Mouse (Mus musculus) embryonic facial prominence, embryonic 12.5 days (tissue): Measurements from ENCODE around the gene Eid3. TPM values are rescaled to one million over a fixed set of nuclear protein-coding genes. Genes with fewer than 3 reads are reported as not detected.

Experiments used
- ATAC-seq: fragments of 200-750 bp; cut with Nextera tagmentation; 2 replicates; pipeline ENCODE4 v1.8.0; 2017; ENCODE audit not compliant: insufficient number of reproducible peaks, insufficient read depth, low FRiP score, low TSS enrichment
- H3K27ac ChIP-seq: fragments of 300-500 bp; sonication (generic); 2 replicates; pipeline ENCODE4 v1.5.1; 2016; ENCODE audit warnings: mild to moderate bottlenecking
- H3K27me3 ChIP-seq: fragments of 300-500 bp; sonication (generic); 2 replicates; pipeline ENCODE4 v1.6.1; 2016; ENCODE audit warnings: mild to moderate bottlenecking, moderate library complexity
- H3K36me3 ChIP-seq: fragments of 300-500 bp; sonication (generic); 2 replicates; pipeline ENCODE4 v1.6.1; 2016; ENCODE audit warnings: mild to moderate bottlenecking
- H3K4me1 ChIP-seq: fragments of 300-500 bp; sonication (generic); 2 replicates; pipeline ENCODE4 v1.6.1; 2016
- H3K4me2 ChIP-seq: fragments of 300-500 bp; sonication (generic); replicated peaks from 2 replicates; pipeline ENCODE4 v1.6.1; 2016; ENCODE audit warnings: mild to moderate bottlenecking, moderate library complexity
- H3K4me3 ChIP-seq: fragments of 300-500 bp; sonication (generic); 2 replicates; pipeline ENCODE4 v1.5.1; 2016; ENCODE audit warnings: mild to moderate bottlenecking
- H3K9ac ChIP-seq: fragments of 300-500 bp; sonication (generic); 2 replicates; pipeline ENCODE4 v1.6.1; 2016; ENCODE audit warnings: mild to moderate bottlenecking, moderate library complexity
- H3K9me3 ChIP-seq: fragments of 300-500 bp; sonication (generic); 2 replicates; pipeline ENCODE4 v1.6.1; 2016; ENCODE audit warnings: mild to moderate bottlenecking, moderate library complexity
- WGBS: fragments of 180-500 bp; shearing (Covaris S2); methylation state at CpG from one replicate; pipeline ENCODE4 v1.1.7; 2016; 5-methylcytosine and 5-hydroxymethylcytosine counted together
- polyA plus RNA-seq: library from polyadenylated mRNA; unstranded; fragments of >200 nt; fragmentation: Nextera tagmentation; extraction: Ambion mirVana; gene quantifications from 2 replicates; pipeline ENCODE4 v1.2.1, GENCODE M21; 2016

Gene Eid3
- polyA plus RNA-seq, 1 experiment from 2014 or later = 0.56 TPM

GRCm38 (mm10) chr10:82844731-82845130 lies 21.7 kb upstream of the Eid3 start:
- 0 out of 2 replicates have a peak, but pooled peaks cover 1% of the 10 kb centered on the region for H3K4me1 ChIP-seq
- no peaks in the 10 kb centered on the region for H3K36me3 ChIP-seq
- H3K9ac ChIP-seq = no peak overlapping the region
- H3K9me3 ChIP-seq = no peaks in the 10 kb centered on the region
- no peak overlapping the region for H3K27ac ChIP-seq
- no peak overlapping the region for H3K4me3 ChIP-seq
- H3K4me2 ChIP-seq = no peak overlapping the region
- 77% methylated on average over 8 of the region's 8 CpGs for WGBS
- ATAC-seq = no peak
- no peaks in the 10 kb centered on the region for H3K27me3 ChIP-seq

- no peak overlapping the region for H3K9ac ChIP-seq
- no peak overlapping the region for H3K4me2 ChIP-seq
- peaks cover 10% of the 10 kb centered on the region; the same call in 1 of the 2 replicates for H3K4me1 ChIP-seq
- H3K36me3 ChIP-seq = no peaks in the 10 kb centered on the region
- no peak for ATAC-seq
- H3K9me3 ChIP-seq = no peaks in the 10 kb centered on the region
- H3K4me3 ChIP-seq = no peak overlapping the region
- H3K27ac ChIP-seq = no peak overlapping the region
- WGBS = 78% methylated on average over 9 of the region's 9 CpGs
- H3K27me3 ChIP-seq = no peaks in the 10 kb centered on the region
These were observed 18.5 kb upstream of the Eid3 start for GRCm38 (mm10) chr10:82847821-82848459.

- Histone ChIP-seq H3K27ac (0 out of 2 replicates have a peak overlapping the region, but pooled peaks have one; percentile 17), H3K4me3 (no peak overlapping the region), H3K9me3 (no peaks in the 10 kb centered on the region), H3K4me2 (no peak overlapping the region), H3K27me3 (no peaks in the 10 kb centered on the region), H3K4me1 (peaks cover 10% of the 10 kb centered on the region; the same call in 1 of the 2 replicates), H3K36me3 (no peaks in the 10 kb centered on the region), H3K9ac (no peak overlapping the region)
- ATAC-seq = no peak
- 34% methylated on average over 16 of the region's 16 CpGs for WGBS
These were observed 16.6 kb upstream of the Eid3 start for GRCm38 (mm10) chr10:82849686-82850353.

GRCm38 (mm10) chr10:82850354-82850752 lies 16.1 kb upstream of the Eid3 start:
- no peak for ATAC-seq
- no peaks in the 10 kb centered on the region for H3K9me3 ChIP-seq
- H3K36me3 ChIP-seq = no peaks in the 10 kb centered on the region
- H3K27me3 ChIP-seq = no peaks in the 10 kb centered on the region
- no peak overlapping the region for H3K9ac ChIP-seq
- H3K4me2 ChIP-seq = no peak overlapping the region
- H3K4me3 ChIP-seq = no peak overlapping the region
- H3K27ac ChIP-seq = no peak overlapping the region
- H3K4me1 ChIP-seq = peaks cover 10% of the 10 kb centered on the region; the same call in 1 of the 2 replicates
- WGBS = 76% methylated on average over 5 of the region's 5 CpGs

- no peak for ATAC-seq
- no peak overlapping the region for H3K4me2 ChIP-seq
- H3K9ac ChIP-seq = no peak overlapping the region
- H3K9me3 ChIP-seq = no peaks in the 10 kb centered on the region
- H3K36me3 ChIP-seq = no peaks in the 10 kb centered on the region
- no peaks in the 10 kb centered on the region for H3K27me3 ChIP-seq
- 80% methylated on average over 6 of the region's 6 CpGs for WGBS
- H3K27ac ChIP-seq = no peak overlapping the region
- H3K4me3 ChIP-seq = no peak overlapping the region
- H3K4me1 ChIP-seq = peaks cover 10% of the 10 kb centered on the region; the same call in 1 of the 2 replicates
These were observed 14.7 kb upstream of the Eid3 start for GRCm38 (mm10) chr10:82851751-82852150.

- peak overlapping the region; percentile 76 for H3K4me2 ChIP-seq
These were observed 8.3 kb upstream of the Eid3 start for GRCm38 (mm10) chr10:82858032-82858680.

GRCm38 (mm10) chr10:82858691-82859532 lies 7.5 kb upstream of the Eid3 start:
- H3K4me1 ChIP-seq = peaks cover 28% of the 10 kb centered on the region
- H3K36me3 ChIP-seq = 0 out of 2 replicates have a peak, but pooled peaks cover 6% of the 10 kb centered on the region
- no peaks in the 10 kb centered on the region for H3K9me3 ChIP-seq
- H3K4me2 ChIP-seq = peak overlapping the region; percentile 76
- H3K9ac ChIP-seq = peak overlapping the region; percentile 64
- ATAC-seq = peak; percentile 70
- H3K27me3 ChIP-seq = no peaks in the 10 kb centered on the region
- under 1% methylated on average over 49 of the region's 49 CpGs for WGBS
- peak overlapping the region; percentile 87 for H3K27ac ChIP-seq
- H3K4me3 ChIP-seq = peak overlapping the region; percentile 70

More at GRCm38 (mm10) chr10:82858032-82858680, 8.3 kb upstream of the Eid3 start:
- Histone ChIP-seq H3K9me3 (no peaks in the 10 kb centered on the region), H3K36me3 (no peaks in the 10 kb centered on the region), H3K27ac (no peak overlapping the region), H3K27me3 (no peaks in the 10 kb centered on the region), H3K4me1 (peaks cover 20% of the 10 kb centered on the region), H3K9ac (no peak overlapping the region), H3K4me3 (peak overlapping the region; percentile 70)
- ATAC-seq = no peak
- WGBS = 41% methylated on average over 10 of the region's 10 CpGs

- H3K9ac ChIP-seq = peak overlapping the region; percentile 64
- H3K9me3 ChIP-seq = no peaks in the 10 kb centered on the region
- 0% methylated on average over 8 of the region's 8 CpGs for WGBS
- H3K4me3 ChIP-seq = peak overlapping the region; percentile 70
- H3K4me2 ChIP-seq = peak overlapping the region; percentile 76
- no peaks in the 10 kb centered on the region for H3K27me3 ChIP-seq
- peak overlapping the region; percentile 87 for H3K27ac ChIP-seq
- peaks cover 31% of the 10 kb centered on the region for H3K4me1 ChIP-seq
- H3K36me3 ChIP-seq = peaks cover 13% of the 10 kb centered on the region; the same call in 1 of the 2 replicates
- peak; percentile 54; the same call in 1 of the 2 replicates for ATAC-seq
These were observed 6.9 kb upstream of the Eid3 start for GRCm38 (mm10) chr10:82859533-82859915.

- H3K4me3 ChIP-seq = peak overlapping the region; percentile 70
- peak overlapping the region; percentile 76 for H3K4me2 ChIP-seq
- H3K27ac ChIP-seq = peak overlapping the region; percentile 96
- H3K4me1 ChIP-seq = peaks cover 31% of the 10 kb centered on the region
- no peaks in the 10 kb centered on the region for H3K27me3 ChIP-seq
- H3K36me3 ChIP-seq = peaks cover 17% of the 10 kb centered on the region; the same call in 1 of the 2 replicates
- no peaks in the 10 kb centered on the region for H3K9me3 ChIP-seq
- peak overlapping the region; percentile 89 for H3K9ac ChIP-seq
- under 1% methylated on average over 50 of the region's 50 CpGs for WGBS
- ATAC-seq = peak; percentile 42
These were observed 6.1 kb upstream of the Eid3 start for GRCm38 (mm10) chr10:82860181-82860928.

- no peaks in the 10 kb centered on the region for H3K27me3 ChIP-seq
- peak overlapping the region; percentile 76 for H3K4me2 ChIP-seq
- peak overlapping the region; percentile 89 for H3K9ac ChIP-seq
- no peaks in the 10 kb centered on the region for H3K9me3 ChIP-seq
- 5% methylated on average over 8 of the region's 8 CpGs for WGBS
- no peak for ATAC-seq
- H3K4me1 ChIP-seq = peaks cover 32% of the 10 kb centered on the region
- H3K4me3 ChIP-seq = peak overlapping the region; percentile 70
- H3K36me3 ChIP-seq = peaks cover 17% of the 10 kb centered on the region; the same call in 1 of the 2 replicates
- H3K27ac ChIP-seq = peak overlapping the region; percentile 96
These were observed 5.5 kb upstream of the Eid3 start for GRCm38 (mm10) chr10:82860929-82861315.
